Mouse (Mus musculus): Measurements from ENCODE around the gene Bhlha9.

- TF ChIP-seq ZNF384 (IDR thresholded peaks at IDR 0.05; ENCODE audit: low read depth, low read length) (no peak), HCFC1 (IDR thresholded peaks at IDR 0.05; ENCODE audit: borderline replicate concordance, insufficient read depth, low read length) (no peak), CHD2 (IDR thresholded peaks at IDR 0.05; ENCODE audit: low read depth, low read length) (no peak), ZC3H11A (IDR thresholded peaks at IDR 0.05; ENCODE audit: borderline replicate concordance, low read depth, low read length) (no peak)
Measured at GRCm38 (mm10) chr11:76674199-76674598, 1.9 kb downstream of the Bhlha9 start.

Measured in ES-E14 (cell line).